Mouse (Mus musculus) forelimb bud, embryonic 11.5 days (tissue): ENCODE measurements around the gene Stra6.
A peak's percentile ranks its signal among the peaks of the same experiment; 100 is the strongest.

ENCODE experiments used
- DNase-seq: peaks from one replicate; pipeline ENCODE4 v3.0.0-alpha.2; 2012; ENCODE audit warnings: low read depth, low spot score

Gene Stra6

DNA sequence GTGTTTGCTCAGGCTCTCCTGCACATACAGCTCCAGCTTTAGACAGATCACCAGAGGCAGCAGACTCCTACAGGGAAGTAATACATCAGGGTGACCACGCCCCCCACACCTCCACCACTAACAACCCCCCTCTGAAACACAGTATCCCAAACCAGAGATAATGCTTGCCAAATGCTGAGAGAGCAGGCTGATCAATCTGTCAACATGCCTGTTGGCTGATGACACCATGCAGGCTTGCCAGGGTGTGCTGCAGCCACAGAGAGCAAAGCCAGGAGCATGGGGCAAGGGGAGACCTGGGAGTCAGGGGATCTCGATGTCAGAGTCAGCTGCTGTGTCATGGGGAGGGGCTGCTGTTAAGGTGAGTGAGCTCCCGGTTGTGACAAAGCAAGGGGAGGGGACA lies at the start of gene Stra6:
Gene Stra6 (plus strand): TSS at position 258 of the 400 bp plus-strand sequence.
- DNase-seq, result no peak

- DNase-seq, result no peak
Measured at GRCm38 (mm10) chr9:58014393-58015160, 49.0 kb upstream of the Stra6 start.

DNA sequence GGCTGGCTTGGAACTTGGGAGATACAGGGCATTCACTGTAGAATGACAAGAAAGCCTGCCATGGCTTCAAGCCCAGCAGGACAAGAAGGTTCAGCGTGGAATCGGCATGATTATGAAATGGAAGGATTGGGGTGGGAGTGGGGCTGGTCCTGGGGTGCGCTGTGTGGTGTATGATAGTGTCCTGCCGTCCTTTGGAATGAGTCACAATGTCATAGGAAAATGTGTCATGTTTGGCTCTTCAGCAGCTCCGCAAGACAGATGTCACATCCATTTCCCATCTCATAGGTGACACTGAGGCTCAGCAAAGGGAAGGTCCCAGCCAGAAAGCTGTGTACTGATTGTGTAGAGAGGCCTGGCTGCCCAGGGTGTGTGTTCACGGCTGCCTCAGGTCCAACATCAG lies 47.7 kb upstream of the Stra6 start:
- DNase-seq, result no peak

- DNase-seq, result no peak
Measured at GRCm38 (mm10) chr9:58016962-58017361, 46.6 kb upstream of the Stra6 start.

- DNase-seq, result no peak
Measured at GRCm38 (mm10) chr9:58018385-58018784, 45.2 kb upstream of the Stra6 start.

- DNase-seq, result no peak
Measured at GRCm38 (mm10) chr9:58025995-58026394, 37.6 kb upstream of the Stra6 start.

- no peak for DNase-seq
Measured at GRCm38 (mm10) chr9:58027426-58028180, 36.0 kb upstream of the Stra6 start.

- no peak for DNase-seq
Measured at GRCm38 (mm10) chr9:58028841-58029240, 34.7 kb upstream of the Stra6 start.

DNA sequence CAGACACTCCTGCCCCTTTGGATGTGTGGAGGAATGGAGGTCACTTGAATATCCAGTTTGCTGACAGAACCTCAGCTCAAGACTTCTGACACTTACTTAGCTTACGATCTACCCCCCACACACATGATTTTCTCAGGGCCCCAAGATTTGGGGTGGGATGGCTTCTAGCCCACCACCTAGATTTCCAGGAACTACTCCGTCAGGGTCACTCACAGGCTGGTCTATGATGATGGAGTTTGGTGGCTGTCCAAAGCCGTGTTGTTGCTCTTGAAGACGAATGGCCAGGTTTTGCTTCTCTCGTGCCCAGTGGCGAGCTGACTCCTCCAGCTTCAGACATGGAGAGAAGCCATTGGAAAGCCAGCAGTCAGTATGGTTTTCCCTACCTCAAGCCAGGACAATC lies 34.0 kb upstream of the Stra6 start:
- DNase-seq, result no peak

DNA sequence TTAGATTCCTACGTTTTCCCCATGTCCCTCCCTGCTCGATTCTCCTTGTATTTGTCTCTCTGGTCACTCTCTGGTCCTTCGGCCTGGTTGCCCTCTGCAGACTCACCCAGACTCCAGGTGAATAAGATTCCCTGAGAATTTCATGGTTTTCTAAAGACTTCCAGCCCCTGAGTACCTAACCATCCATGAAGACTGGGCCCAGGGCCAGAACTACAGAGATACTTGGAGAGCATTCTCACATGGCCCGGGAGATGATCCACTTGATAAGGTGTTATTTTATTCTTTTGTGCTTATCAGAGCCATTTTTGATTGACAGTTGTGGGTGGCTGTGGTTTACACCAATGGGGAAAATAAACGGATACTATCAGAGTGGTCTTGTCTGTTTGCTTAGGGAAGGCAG lies 31.7 kb upstream of the Stra6 start:
- DNase-seq, result no peak

GRCm38 (mm10) chr9:58035519-58035918 lies 28.1 kb upstream of the Stra6 start:
- no peak for DNase-seq

DNA sequence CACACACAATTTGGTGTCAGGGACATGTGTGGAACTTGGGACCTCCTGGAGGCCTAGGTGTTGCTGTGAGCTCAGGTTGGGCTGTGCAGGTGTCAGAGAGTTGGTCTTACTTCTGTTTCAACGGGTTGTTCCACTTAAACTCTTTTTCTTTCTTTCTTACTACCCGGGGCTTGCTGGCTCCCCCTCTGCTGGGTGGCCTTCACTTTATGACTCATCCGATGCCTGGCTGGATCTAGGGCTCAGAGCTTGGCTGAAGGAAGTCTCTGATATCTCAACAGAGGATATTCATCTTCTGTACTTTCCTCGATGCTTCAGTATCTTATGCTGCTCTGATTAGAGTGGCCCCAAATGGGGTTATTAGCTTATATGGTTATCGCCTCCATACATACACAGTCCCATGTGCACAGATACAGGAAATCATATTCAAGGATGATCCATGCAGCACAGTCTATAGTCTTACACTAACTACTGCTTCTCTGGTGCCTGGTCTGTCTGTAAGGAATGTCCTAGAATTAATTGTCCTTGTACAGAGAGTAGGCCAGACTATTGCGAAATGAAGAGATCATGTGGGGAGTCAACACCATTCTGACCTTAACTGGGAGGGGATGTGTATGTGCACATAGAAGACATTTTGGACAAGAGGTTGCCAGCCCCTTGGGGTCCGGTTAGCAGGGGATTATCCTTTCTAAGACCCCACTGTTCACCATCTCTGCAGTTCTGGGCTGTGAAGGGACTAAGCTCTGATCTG lies 27.5 kb upstream of the Stra6 start:
- DNase-seq, result no peak

DNA sequence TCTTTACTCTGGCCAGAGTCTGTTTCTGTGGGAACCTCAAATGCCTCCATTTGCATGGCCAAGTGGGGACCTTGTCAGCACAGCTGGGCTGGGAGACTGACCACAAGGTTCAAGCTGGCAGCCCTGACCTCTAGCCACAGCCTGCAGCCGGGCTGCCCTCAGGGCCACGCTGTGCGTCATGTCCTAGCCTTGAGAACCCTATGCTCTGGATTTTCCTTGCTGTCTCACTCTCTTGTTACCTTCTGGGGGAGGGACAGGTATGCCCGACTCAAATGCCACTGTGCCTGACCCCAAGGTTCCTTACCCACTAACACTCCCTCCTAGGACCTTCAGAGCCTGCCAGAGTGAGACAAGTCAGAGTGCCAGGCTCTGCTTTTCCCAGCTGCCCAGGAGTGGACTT lies 26.6 kb upstream of the Stra6 start:
- DNase-seq, result no peak

DNA sequence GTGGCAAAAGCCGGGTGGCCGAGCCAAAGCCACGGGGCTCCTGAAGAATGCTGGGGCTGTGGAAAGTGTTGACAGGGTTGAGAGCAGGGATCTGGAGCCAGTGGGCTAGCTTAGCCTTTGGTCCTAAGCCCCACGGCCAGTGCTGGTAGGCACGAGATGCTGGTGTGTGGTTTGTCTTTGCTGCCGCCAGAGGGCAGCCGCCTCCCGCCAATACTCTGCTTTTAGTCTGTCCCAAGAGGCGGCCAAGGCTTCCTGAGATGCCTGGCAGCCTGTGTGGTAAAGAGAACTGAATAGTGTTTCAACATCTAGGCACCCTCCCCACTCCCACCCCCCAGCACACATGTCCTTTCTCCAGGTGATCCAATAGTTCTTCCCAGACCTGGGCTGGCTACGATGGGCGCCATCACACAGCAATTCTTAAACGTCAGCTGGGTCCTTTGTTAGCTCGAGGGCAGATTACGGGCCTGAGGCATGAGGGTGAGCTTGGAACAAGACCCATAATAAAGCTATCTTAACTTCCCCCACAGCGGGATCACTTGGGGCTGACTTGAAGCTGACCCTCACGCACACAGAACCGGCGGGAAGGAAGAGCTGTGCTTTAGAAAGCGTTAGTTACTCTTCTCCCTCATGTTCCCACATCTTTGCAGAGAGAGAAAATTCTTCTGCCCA lies 25.0 kb upstream of the Stra6 start:
- DNase-seq, result peak; percentile 79

DNA sequence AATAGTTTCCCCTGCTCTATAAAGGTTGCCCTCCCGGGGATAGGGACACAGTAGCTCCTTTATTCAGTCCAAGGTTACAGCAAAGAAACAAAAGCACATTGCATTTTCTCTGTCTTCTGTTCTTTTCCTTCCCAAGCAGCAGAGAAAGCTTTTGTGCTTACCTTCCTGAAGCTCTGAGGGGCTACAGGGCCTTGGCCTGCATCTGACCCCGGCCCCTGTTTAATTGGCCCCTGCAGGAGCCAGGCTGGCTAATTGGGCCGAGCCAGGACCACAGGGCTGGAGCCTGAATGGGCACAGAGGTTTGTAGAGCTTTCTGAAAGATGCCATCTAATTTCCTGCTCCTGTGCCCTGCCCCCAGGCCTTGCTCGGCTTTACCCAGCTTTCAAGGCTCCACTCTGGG lies 22.6 kb upstream of the Stra6 start:
- peak; percentile 27 for DNase-seq

DNA sequence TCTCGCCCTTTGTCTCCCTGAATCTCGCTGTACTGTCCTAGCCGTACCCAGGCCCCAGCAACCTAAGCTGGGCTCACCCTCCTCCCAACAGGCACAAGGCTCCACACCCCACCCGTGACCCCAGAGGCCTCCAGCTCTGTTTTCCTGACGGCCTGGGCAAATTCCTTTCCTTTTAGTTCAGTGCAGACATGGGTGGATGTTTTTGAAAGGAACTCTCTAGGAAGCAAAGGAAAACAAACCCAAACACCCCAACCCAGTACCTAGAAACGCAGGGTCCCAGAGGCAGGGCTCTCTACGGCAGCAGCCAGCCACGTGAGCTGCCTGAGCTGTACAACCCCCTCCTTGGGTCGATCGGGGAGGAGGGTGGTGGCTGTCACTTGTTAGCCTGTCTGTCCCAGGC lies 21.2 kb upstream of the Stra6 start:
- no peak for DNase-seq

- no peak for DNase-seq
Measured at GRCm38 (mm10) chr9:58043496-58044017, 20.0 kb upstream of the Stra6 start.

GRCm38 (mm10) chr9:58044828-58045227 lies 18.8 kb upstream of the Stra6 start:
- no peak for DNase-seq

- no peak for DNase-seq
Measured at GRCm38 (mm10) chr9:58045646-58046045, 17.9 kb upstream of the Stra6 start.

DNA sequence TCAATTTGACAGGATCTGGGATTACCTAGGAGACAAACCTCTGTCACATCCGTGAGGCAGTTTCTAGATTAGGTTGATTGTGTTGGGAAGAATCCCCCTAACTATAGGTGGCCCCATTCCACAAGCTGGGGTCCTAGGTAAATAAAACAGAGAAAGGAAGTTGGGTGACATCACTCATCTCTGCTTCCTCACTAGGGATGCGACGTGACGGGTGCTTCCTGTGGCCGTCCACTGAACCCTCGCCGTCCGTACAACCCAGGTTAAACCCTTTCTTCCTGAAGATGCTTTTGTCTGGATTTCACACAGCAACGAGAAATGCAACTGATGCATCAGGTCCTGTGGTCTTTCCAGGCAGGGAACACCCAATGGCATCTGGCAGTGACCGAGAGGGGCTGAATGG lies 16.5 kb upstream of the Stra6 start:
- DNase-seq, result no peak

DNA sequence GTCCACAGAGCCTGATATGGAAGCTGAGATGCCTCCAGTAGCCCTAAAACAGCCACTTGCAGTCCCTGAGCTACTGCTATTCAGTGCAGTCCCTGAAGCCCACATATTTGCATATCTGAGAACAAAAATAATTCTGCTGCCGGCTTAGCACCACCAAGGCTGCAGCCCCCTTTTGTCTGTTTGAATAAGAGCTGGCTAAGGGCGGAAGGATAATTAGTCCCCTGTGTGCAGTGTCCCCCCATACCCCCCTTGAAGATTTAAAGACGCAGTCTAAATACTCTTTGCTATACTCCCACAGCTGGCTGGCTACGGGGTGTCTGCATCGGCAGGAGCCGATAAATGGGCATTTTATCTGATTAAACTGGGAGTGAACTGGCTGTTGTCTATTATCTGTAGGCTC lies 15.0 kb upstream of the Stra6 start:
- DNase-seq, result no peak

GRCm38 (mm10) chr9:58049186-58049585 lies 14.4 kb upstream of the Stra6 start:
- DNase-seq, result no peak
